Mouse (Mus musculus): Measurements from ENCODE around the gene Tmem198.

The Tmem198 gene

DNA sequence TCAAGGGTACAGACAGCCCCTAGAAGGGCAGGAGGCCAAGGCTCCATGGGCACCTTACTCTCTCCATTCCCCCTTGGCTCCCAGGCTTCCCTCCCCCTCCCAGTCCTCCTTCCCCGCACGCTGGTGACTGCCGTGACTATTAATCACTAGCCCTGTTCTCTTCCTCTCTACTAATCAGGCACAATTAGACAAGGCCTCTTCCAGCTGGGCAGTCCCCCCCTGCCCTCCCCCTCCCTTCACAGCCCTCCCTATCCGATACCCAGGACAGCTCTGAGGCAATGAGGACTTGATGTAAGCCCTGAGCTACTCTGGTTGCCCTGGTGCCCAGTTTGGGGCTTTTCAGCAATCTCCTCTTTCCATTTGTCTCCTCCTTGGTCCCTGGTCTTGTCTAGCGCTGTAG, 23.4 kb upstream of the Tmem198 start:
- no peak for DNase-seq

DNA sequence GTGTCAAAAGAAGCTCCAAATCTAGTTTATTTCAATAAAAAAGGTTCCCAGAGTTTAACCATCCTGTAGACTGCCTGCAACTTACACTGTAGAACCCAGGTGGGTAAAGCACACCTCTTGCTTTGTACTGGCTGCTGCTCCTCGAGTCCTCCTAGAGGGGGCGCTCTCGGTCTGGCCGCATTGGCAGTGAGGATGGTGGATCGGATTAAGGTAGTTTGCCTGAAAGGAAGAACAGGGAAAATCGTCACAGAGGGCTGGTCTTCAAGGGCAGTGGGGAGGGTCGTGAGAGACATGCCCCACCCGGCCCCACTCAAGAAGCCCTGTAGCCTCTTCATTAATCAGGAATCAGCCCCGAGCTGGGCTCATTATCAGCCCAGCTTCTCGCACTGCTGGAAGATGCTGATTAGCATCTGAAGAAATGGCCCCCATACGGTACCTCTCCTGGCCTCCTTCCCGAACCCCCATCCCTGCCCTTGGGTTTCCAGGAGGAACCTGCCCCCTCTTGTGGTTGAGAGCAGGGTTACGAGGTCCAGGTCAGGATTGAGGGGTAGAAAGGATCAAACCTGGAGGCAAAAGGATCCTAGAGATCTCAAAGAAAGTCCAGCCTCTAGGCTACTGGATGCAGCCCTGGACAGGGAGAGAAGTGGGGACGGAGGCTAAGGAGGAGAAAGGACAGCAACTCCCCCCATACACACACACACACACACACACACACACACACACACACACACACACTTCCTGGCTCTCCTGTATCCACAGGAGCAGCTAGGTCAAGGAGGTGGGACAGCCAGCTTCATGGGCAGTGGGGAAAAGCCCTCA, 22.4 kb upstream of the Tmem198 start:
- DNase-seq: no peak

DNA sequence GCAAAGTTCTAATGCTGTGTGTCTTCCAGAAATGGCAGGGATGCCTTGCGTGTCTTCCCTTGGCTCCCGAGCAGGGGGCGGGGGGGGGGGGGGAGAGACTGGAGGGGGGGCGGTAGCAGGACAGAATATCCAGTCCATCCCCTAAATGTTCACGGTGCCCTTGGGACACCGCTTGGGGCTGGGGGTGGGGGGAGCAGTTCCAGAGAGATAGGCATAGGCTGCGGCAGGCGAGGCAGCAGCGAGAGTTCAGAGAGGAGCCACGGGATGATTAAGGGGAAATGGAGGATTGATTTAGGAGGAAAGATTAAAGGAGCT, 21.7 kb upstream of the Tmem198 start:
- DNase-seq: no peak

DNA sequence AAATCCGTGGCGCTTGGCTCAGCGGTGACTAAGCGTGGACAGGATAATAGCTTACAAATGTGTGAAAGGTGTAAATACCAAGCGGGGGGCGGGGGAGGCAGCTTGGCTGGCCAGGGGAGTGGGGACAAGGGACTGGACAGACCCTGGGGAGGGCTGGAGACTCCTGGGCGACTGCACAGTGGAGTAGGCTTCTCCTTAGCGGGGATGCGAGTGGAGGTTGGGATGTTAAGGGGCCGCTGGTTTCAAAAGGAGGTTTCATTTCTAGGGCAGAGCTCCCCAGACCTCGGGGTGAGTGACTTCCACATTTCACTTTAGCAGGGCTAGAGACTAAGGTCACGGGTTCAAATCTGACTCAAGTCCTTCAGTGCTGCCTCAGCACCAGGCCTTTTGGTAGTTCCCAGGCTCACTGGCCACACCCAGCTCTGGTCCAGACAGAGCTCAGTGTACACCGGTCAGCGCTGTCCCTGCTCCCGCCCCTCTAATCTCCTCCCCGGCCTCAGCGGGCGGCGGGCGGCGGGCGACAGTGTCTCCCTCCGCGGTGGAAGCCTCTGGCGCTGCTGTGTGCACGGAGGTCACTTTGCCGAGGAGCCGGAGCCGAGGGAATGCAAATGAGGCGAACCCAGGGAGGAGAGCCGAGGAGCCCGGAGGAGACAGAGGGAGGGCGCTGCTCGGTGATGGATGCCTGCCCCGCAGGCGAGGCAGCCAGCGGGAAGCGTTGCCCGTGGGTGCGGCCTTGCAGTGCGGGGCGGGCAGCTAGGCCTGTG, 21.1 kb upstream of the Tmem198 start:
- peak; percentile 35 for DNase-seq

DNA sequence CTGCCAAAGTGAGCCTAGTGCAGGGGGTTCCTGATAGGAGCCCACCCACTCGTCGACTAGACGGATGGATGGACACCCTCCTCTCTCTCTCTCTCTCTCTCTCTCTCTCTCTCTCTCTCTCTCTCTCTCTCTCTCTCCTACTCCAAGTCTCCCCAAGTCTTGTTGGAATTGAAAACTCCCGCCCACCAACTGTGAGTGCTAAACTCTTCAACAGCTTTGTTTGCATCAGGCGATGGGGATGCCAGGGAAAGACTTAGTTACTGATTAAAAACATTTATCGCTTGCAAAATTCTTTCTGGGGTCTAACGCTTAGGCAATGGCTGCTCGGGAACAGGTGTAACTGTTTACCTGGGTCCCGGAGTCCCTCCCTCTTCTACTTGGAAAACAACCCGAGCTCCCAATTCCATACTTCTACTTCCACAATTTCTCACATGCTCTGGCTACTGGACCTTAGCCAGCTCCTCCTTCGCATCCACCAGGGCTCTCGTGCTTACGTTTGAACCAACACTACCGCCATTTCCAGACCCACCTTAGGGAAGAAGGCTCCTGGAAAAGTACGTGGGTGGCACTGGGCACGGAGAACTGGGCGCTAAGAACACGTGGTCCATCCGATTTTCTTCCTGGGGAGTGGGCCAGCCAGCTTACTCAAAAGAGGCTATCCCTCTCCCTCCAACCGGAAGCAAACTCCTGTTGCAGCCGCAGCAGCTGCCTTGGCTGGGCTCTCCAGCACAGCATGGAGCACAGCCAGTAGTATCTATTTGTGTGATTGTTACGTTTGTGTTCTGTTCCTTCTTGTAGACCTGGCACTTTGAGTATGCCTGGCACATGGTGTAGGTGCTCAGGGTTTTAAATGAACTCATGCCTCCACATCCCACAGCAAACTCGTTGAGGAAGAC, 20.3 kb upstream of the Tmem198 start:
- DNase-seq: no peak

DNA sequence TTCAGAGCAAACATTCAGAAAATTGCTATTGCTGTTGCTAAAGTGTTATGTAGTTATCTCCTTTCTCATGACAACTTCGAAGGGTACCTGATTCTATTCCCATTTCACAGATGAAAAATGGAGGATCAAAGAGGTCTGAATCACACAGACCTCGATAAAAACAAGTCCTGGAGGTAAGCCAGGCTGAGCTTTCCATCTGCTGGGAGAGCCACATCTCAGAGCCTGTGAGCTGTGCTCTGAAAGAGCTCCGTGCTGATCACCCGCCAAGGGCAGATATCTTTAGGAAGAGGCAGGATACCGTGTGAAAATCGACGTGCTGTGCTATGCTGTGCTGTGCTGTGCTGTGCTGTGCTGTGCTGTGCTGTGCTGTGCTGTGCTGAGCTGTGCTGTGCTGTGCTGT, 19.0 kb upstream of the Tmem198 start:
- no peak for DNase-seq

DNA sequence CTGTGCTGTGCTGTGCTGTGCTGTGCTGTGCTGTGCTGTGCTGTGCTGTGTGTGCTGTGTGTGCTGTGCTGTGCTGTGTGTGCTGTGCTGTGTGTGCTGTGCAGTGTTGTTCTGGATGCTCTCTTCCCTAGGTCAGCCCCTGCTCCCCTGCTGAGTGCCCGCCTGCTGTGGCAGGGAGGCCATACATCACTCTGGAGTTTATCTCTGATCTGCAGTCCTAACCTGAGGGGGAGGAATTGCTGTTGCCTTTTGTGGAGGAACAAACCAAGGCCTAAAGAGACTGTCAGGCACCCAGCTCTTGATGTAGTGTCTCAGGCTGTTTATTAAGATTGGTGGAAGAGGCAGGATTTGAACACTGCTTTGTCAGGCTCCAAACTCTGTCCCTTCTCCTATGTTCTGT, 16.7 kb upstream of the Tmem198 start:
- DNase-seq: no peak

DNA sequence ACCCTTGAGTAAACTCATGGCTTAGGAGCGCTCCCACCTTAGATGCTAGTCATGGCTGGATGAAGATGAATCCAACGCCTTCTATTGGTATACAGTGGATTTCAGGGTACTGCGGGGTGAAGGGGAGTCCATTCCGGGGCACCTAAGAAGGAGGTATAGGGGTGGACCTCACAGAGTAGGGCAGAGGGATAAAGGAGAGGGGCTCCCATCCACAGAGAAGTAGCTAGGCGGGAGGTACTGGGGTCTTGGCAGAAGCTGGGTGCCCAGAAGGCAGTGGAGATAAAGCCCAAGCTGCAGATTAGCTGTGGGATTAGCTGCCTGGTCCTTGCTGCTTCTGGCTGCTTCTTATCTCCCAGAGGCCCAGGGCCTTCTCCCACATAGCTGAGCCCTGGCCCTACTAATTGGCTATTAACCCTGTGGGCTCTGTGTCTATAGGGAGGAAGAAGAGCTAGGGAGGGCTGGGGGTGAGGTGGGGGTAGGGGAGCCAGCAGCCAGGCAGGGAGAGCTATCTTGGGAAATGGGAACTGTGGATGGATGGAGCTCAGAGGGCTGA, 15.6 kb upstream of the Tmem198 start:
- no peak for DNase-seq

DNA sequence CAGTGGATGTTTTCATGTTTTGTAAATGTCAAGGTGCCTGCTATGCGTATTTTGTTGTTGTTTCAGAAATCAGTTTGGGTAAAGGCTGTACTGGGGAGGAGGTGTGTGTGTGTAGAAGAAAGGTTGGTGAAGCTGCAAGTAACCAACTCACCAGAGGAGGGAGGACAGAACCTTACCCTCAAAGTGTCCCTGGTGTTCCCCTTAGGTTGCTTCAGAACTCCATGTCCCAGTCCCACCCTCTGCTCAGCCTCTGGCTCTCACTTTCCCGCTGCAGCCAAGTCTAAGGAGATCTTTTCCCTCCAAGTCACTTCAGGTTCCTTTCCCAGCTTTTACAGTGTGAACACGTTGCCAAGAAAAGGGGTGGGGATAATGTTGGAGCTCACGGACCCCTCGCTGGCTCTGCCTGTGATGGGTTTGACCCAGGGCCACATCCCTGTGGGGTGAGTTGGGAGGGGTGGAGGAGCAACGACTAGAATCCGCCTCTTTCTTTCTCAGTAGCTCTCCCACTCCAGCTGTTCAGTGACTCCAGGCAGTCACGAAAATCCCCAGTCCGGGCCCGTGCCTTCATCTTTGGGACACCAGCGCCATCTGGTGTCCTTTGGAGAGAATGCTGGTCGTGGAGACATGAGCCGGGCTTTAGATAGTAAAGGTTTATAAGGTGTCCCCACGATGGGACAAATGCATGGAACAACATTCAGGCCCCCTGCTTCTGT, 12.0 kb upstream of the Tmem198 start:
- peak; percentile 80 for DNase-seq

DNA sequence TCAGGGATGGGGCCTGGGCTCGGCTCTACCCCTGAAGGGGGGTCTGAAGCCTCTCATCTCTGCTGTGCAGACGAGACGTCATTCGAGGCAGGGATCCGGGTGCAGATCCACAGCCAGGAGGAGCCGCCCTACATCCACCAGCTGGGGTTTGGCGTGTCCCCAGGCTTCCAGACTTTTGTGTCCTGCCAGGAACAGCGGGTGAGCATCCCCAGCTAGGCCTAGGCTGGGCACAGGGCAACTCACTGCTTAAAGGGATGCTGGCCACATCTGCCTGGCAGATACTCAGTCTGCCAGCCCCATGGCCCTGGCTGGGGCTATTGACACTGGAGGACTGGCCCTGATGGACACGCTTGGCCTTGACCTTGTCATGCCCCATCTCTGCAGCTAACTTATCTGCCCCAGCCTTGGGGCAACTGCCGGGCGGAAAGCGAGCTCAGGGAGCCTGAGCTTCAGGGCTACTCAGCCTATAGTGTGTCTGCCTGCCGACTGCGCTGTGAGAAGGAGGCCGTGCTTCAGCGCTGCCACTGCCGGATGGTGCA, 10.0 kb upstream of the Tmem198 start:
- no peak for DNase-seq

DNA sequence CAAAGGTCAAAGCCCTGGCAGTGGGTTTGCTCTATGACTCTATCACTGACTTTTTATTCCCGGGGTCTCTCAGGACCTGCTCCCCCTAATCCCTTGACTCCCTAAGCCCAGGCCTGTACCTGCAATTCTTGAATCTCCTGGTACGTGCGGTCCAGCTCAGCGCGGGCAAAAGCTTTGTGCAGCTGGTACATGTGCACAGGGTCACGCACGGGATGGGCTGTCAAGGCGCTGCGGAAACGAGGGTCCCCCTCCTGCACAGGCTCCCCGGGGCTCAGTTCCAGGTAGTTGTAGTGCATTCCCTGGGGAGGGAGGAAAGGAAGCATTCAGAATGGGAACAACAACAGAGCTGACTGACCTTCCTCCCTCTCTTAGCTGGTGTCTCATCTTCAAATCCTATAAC, 2.9 kb upstream of the Tmem198 start:
- no peak for DNase-seq

DNA sequence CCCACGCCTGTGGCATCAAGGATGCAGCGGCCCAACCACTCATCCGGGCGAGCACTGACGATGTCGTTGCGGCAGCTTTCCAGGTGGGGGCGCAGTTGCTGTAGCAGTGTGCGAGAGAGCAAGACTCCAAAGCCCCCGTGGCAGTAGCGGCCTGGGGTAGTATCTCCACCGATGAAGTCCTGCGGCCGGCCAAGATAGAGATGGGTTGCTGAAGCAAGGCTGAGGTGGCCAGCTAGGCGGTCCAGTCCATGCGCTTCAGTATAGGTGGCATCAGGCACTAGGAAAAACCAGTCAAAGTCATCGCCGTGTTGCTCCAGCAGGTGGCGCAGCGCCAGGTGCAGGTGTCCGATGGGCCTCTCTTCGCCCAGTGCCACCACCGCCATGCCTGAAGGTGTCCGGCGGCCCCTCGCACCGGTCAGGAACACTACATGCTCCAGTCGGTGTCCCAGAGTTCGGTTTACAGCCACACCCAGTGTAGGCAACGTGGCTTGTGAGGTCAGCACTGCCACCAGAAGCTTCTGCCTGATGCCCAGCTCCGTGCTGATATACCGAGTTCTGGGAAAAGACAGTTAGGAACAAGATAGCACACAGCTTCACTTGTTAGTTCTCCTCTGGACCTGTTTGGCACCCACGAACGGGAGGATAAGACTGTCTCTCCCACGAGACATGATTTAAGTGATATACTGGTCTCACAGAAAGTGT, 1.9 kb upstream of the Tmem198 start:
- DNase-seq: peak; percentile 87

DNA sequence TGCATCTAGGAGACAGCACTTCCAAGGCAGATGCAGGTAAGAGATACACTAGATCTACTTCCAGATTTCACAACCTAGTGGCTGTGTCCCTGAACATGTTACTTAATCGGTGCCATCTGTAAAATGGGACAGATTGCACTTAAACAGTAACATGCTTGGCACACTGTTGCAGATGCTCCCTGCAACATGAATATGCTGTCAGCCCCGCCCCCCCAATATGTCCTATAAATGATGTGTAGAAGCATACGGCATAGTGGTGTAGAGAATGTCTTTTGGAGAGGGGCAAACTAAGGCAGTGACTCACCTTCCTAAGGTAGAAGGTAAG, 1.4 kb upstream of the Tmem198 start:
- DNase-seq: no peak

DNA sequence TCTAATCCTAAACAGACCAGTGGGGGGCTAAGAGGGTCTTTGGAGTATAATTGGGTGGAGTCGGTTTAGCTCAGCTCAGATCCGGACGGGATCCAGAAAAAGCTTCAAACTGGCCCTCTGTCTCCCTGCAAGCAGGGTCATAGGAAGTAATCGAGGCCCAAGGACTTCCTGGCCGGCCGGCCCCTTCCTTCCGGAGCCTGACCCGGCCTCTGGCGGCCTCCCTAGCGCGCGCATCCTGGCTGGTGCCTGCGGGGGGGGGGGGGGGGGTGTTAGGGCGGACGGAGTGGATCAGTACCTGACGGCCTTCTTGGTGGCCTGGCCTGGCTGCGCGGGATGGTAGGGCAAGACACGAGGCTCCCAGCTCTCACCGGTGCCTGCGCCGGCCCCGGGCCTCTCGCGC, 835 bp upstream of the Tmem198 start:
- DNase-seq: peak; percentile 56

DNA sequence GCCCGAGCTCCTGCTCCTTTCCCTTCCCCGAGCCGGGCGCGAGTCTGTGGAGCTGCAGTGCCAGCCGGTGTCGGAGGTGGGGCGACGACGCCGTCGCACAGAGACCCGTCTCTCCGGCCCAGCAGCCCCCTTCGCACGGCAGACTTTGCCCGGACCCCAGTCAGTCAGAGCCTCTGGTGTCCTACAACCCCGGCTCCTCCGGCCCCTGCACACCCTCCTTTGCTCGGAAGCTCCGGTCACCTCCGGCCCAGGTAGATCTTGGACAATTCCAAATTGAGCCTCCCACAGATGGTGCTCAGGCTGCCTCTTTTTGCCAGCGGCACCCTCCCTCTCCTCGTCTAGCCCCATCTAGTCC, 280 bp downstream of the Tmem198 start:
- DNase-seq: no peak

DNA sequence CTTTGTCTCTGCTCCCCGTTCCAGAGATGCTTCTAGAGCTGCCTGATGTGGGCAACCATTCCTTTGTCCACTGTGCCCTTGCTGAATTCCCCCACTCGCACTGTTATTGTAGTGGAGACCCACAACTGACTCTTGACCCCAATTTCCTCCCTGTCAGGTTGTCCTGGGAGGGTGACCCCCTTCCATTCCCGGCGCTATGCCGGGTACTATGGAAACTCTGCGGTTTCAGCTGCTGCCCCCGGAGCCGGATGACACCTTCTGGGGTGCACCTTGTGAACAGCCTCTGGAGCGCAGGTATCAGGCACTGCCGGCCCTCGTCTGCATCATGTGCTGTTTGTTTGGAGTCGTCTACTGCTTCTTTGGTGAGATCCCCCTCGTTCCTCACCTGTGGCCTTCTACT, 704 bp downstream of the Tmem198 start:
- DNase-seq: no peak

DNA sequence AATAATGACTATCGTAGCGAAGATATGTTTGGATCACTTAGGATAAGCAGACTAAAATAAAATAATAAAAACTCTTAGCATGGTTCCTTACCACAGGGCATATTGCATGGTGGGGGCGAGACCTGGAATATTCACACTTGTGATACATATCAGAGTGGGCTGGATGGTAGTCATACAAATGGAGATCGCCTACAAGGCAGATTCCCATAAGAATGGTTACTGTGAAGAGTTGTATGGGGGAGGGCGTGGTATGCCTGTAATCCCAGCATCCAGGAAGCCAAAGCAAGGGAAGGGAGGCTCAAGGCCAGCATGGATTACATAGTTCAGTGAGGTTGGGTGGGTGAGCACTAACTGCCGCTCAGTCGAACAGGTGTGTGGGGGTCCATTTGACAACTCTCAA, 1.4 kb downstream of the Tmem198 start:
- DNase-seq: no peak

DNA sequence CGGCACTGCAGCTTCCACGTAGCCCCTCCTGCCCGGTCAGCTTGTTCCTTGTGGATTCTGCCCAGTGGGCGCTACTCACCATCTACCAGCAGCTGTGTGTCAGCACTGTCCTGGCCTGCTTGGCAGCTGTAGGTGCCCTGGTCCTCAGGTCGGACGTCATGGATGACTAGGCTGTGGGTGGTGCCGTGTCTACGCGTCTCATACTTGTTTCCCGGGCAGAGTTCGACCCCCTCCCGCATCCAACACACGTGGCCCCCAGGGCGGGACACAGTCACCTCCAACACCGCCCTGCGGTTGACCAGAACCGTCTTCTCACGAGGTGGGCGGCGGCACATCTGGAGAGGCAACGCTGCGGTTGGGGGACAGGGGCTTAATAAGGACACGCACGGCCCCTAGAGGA, 7.2 kb downstream of the Tmem198 start:
- DNase-seq: no peak

DNA sequence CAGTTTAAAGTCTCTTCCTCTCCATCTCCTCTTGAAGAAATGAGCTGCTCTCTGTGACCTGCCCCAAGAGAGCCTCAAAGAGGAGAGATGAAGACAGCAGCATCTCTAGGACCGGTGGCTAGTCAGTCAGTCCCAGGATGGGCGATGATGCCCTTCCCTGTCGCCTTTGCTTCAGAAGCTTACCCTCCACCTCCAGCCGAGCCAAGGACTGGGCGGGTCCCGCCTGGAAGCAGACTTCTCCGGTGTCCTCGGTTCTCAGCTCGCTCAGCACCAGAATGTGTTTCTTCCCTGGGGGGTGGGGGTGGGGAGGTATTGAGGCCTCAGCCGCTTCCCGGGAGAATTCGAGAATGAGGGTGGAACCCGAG, 7.7 kb downstream of the Tmem198 start:
- DNase-seq: no peak

DNA sequence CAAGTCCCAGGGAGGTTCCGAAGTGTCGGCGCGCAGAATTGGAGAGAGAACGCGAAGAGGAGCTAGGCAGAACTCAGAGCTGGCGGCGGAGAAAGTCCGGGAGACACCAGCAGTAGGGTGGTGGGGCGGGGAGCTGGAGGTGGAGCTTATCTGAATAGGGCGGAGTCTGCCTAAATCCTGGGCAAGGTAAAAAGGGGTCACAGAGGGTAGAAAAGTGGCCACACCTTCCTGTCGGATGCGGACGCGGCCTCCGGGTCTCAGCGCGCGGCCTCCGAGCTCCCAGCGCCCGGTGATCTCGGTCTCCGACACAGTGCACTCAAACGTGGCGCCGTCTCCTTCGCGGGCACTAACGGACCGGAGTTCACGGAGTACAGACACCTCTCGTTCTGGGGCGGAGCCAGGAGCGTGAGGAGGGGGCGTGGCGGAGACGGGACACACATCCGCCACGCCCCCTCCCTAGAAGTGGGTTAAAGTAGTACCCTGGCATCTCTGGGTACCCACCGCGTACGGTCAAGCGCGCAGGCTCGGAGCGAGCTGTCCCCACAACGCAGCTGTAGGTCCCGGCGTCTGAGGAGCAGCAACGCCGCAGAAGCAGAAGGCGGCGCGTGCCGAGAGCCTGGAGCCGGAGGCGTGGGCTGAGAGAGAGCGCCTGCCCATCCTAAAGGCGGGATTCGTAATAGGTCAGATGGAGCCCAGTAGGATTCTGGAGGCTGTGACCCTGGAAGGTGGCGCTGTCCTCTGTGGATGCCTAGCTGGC, 8.3 kb downstream of the Tmem198 start:
- peak; percentile 81 for DNase-seq

Measured in lung, postnatal 14 days (tissue).